Mouse (Mus musculus) brain, embryonic 18.5 days (tissue): Measurements from ENCODE around the gene Pik3c2g.
"Not testable (repeated sequence)": the region's sequence is repeated elsewhere in the genome, so short reads cannot be mapped to it uniquely, and the experiment has no call there.

Source experiments
- DNase-seq: peaks from one replicate; pipeline ENCODE4 v3.0.0-alpha.2; 2012; ENCODE audit warnings: low read depth, low spot score

Gene Pik3c2g

DNA sequence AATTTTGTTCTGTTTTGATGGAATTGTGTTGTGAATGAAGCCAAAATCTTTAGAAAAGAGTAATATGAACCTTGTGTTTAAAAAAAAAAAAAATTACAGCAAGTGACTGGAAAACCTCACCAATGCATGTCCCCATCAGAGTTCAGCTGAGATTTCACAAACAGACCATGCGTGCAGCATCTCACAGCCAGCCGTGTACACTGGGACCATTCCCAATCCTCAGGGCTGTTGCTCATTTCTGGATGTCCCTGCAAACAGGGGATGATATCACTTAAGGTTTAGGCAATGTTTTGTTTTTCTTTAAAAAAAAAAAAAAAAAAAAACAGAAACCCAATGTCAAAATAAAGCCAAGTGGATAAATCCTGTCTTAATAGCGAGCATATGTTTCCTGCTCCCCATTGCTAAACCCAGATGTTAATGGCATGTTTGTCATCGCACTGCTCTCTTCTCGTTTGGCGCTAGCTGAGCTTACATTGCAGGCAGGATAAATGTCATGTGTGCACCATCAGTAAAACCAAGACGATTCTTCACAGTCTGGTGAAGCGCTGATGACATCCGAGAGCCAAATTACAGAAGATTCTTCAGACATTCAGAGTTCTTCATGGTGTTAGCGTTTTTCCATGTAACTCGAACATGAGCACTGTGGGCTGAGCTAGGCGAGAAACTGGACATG, 322.1 kb downstream of the Pik3c2g start:
- DNase-seq = no peak

DNA sequence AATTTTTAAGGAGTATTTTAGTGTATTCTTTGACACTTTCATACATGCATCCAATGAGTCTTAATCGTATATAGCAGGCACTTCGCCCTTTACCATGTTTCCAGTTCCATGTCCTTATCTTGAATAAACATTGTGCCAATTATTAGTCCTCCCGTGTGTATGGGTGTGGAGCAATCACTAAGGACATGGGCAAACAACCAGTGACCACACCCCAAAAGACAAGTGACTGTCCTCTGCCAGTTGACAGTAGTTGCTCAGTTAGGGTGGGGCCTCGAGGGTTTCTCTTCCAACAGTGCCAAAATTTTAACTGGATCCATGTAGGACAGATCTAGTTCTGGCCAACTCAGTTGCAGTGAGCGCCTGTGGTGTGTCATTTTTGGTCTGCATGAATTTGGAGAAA, 341.7 kb downstream of the Pik3c2g start:
- no peak for DNase-seq

DNA sequence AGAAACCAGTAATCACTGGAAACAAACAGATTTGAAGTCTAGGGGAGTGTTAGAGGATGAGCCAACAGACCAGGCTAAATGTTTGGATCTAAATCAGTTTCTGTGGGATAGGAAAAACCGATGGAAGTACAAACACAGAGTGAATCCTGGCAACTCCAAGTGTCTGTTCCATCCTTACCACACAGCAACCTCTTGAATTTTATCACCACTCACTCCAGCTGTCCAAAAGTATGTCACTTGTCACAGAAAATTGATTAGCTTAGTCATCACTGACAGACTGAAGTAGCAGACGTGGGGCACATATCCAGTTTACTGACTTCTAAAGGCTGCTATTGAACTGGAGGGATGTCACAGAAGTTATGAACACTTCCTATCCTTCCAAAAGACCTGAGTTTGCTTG, 347.8 kb downstream of the Pik3c2g start:
- DNase-seq = no peak

DNA sequence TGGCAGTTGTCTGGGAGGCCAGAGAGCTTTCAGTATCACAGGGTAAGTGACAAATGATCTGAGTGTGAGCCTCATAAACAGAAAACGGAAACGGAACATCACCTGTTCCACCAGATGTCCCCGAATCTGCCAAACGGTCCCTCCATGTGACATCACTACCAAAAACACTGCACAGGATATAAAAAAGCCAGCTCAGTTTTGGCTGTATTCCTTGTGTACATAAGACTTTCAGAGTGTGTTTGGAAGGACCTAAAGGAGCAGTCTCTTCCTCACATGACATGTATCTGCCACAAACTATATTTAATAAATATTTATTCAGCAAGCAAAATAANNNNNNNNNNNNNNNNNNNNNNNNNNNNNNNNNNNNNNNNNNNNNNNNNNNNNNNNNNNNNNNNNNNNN, 350.6 kb downstream of the Pik3c2g start:
- DNase-seq = not testable (repeated sequence)

DNA sequence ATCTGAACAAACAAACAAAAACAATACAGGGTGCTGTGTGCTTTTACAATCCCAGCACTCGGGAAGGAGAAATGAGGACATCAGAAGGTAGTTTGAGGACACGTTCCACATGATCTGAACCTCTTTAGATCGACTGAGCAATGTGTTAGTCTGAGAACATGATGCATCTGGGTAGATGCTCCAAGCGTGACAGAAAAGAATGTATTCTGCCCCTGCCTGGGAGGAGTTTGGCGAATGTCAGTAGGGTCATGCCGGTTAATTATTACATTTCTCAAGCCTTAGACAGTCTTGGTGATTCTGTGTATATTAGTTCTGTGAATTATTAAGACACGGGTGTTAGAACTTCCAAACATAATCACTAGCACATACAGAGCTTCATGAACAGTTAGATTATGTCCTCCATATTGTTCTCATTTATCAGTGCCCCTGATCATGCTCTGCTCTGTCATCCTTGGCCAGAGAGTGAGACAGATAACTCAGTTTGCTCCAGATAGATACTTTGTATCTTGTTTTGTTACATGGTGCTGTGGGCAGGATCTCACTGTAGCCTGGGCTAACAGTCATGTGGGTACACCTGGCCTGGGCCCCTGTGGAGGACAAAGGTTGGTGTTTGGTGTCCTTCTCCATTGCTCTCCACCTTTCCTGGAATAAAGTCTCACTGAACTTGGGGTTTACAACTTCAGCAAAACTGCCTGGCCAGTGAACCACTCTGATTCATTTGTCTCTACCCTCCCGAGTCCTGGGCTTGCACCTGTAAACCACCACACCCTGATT, 360.3 kb downstream of the Pik3c2g start:
- no peak for DNase-seq

DNA sequence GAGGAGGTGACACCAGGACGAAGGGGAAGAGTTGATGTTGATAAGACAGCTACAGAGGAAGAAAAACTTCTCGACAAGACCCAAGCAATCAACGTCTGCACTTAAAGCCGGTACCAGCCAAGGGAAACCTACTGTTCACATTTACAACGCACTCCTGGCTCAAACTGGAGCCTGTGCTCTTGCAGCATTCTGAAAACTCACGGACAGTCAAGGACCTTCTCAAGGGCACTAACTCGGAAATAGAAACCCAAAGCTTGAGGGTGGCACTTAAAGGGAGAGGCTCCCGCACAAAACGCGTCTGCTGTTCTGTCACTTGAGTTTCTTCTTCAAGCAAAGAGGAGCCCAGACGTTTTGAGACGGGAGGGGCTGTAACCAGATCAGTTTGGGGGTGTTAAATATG, 366.6 kb downstream of the Pik3c2g start:
- no peak for DNase-seq

DNA sequence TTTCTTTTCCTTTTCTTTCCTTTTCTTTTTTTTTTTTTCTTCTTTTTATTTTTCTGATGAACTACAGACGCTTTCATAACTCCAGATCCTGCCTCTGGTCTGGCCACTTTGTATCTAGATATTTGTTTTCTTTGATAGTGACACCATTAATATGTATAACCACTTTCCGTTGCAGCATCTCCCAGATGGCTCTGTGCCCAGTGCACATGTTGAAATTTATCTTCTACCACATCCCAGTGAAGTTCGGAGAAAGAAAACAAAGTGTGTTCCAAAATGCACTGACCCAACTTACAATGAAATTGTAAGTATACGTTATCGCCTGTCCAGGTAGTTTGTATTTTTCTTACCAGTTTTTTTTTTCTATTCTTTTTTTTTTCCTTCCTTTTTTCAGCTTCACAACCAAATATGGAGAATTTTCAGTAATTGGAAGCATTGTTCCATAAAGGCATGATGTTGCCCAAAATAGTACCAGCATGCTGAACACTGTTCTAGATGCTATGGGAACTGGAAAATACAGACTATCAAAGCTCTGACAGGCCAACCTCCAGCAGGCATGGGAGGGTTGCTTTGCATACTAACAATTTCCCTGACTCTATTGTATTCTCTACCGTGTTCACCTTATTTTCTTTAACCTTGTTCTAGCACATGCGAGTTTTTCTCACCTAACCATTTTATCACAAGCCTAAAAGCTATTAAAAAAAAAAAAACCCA, 370.7 kb downstream of the Pik3c2g start:
- no peak for DNase-seq

DNA sequence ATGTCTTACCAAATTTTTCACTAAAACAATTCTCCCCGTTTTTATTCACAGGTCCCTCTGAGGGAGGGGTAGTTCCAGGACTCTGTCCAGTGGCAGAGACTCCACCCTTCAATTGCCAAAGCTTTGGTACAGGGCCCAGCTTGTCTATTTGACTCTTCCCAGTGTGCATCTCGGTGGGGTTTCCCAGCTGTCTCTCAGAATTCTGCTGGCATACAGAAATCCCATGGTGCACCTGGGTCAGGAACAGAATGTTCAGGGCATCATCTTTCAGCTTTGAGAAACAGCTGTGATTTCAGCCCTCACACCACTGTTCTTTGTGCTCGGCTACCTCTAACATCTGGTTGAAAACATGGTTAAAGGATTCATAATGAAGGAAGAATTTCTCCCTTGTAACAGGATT, 376.8 kb downstream of the Pik3c2g start:
- no peak for DNase-seq

DNA sequence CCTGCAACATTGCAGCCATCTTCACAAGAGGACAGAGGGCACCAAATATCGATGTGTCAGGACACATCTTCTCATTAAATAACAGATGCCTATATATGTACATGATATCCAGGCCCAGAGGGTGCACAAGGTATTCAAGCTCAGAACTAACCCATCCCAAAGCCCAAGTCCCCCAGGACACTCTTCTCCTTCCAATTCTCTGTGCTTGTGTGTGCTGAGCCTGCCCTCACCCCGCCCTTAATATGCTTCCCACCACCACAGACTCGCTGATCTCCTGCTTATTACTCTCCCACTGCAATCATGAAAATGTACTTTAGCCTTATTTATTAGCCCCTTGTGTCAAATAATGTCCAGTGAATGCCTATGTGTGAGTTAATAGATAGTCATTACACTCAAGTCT, 377.9 kb downstream of the Pik3c2g start:
- no peak for DNase-seq

DNA sequence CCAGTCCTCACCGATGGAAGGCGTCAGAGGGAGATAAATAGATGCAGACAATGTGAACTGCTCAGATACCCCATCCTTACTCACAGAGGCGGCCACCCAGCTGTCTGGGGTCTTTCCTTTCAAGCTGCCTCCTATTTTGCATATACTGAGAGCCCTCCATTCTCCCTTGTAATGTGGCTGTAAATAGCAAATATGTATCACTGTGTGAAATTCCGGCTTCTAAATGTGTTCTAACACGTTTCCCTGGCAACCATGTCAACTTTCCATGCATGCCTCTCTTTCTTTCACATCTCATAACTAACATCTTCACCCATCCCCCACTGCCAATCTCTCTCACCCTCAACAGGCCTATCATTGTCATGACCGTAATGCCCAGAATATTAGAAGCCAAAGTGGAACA, 379.7 kb downstream of the Pik3c2g start:
- peak; percentile 47 for DNase-seq

DNA sequence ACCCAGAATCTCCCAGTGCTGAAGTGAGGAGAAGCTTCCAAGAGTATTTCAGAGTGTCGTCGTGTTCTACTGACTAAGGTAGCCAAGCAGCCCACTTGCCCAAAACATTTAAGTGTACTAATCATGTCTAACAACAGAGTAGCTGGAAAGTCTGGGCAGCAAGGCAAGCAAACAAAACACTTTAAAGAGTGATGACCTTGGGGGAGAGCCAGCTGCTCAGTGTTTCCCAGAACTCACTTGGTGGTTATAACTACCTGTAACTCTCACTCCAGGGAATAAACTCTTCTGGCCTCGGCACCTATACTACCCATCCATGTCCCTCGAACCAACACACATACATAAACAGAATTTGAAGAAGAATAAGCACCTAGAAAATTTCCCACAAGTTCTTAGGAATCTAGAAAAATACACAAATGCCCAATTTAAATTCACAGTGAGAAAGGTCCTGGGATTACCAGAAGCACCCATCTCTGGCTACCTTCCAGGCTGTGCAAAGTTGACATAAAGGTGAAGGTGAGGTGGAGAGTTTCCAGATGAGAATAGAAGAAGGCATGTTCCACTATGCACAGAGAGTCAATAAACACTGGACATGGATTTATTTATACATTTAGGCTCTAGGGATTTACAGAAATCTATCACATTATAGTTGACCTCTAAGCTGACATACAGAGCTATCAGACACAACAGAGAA, 384.7 kb downstream of the Pik3c2g start:
- no peak for DNase-seq

DNA sequence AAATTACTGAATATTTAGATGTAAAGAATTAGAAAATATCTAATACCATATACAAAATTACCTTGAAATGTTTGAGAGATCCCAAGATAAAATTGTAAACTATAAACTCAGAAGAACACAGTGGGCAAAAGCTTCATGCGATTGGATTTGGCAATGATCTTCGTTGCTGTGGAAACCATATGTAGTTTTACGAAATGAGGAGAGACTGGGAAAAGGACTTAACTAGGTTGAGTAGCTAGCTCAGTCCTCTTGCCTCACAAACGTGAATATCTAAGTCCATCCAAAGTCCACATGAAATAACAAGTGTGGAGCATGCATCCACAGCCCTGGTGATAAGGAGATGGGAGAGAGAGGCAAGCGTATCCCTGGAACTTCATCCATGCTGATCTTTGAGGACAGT, 387.6 kb downstream of the Pik3c2g start:
- no peak for DNase-seq

DNA sequence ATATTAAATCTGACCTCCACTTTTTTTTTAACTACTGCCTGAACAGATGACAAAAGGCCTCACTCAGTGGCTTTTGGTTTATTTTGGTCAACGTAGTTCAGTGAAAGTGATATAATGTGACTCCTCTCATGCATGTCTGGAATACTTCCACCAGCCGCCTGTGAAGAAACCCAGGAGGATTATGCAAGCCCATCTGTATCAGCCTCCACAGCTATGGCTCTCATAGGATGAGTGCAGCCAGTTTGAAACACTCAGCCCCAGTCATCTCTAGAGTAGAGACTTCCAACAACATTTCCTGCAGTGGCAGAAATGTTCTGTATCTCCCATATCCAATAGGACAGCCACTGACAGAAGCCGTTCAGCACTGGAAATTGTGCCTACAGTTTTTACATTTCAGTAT, 391.1 kb downstream of the Pik3c2g start:
- DNase-seq = no peak

DNA sequence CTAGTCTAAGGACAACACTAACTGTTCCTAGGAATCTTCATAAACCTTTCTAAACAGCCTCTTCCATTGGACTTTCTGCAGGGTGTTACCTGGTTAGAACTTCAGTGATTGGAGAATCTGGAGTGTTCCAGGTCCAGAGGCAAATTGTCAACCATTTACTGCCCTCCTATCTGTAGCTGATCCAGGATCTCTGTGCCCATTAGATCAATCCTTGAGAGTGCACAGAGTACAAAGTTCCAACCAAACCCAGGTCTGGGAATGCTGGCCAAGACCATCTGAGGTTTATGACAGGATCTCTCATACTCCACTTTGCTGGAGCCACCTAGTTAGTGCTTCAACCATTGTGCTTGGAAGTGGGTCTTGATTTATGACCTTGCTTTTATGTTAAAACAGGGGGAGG, 394.0 kb downstream of the Pik3c2g start:
- no peak for DNase-seq

DNA sequence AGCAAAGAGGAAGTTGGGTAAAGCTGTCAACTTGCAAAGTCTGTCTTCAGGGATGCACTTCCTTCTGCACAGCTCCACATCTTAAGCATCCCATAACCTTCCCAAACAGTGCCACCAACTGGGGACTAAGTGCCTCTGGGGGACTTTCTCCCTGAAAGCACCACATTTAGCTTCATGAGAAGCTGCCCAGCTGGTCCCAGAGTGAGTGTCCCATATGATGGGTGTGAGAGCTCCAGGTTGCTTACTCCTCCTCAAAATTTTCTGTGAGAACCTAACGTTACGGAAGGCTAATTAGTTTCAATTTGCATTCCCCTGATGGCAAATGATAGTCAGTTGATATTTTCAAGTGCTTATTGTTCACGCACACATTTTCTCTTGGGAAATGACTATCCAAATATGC, 397.0 kb downstream of the Pik3c2g start:
- DNase-seq = no peak

DNA sequence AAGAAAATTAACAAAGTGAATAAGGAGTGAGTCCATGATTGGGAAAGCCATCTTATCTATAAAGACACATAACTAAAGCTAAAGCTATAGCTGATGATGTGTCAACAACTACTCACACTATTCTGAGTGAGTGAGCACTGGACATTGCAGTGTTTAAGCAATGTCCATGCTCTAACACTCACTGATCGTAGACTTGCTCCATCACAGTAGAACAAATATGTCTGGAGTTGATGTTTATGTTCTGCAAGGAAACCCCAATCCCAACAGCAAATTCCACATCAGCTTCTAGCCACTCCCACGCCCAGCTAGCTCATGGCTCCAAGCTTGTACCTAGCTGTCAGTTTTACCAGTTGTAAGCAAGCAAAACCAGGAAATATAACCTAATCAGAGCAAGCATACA, 399.5 kb downstream of the Pik3c2g start:
- DNase-seq = no peak

DNA sequence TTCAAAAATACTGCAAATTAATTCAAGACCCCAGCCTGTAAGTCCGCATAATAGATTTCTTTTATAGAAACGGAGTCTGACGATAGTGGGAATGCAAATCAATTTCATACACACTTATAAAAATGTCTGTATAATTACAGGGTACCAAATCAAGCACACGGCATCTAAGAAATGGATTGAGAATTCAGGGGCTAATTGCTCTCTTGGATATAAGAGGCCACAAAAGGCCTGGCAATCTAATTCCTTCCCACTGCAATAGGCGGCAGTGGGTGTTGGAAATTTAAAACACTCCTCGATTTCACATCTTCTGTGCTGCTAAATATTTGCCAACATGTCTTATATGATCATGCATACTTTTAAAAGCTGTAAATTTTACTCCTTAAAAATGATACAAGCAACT, 402.1 kb downstream of the Pik3c2g start:
- no peak for DNase-seq

DNA sequence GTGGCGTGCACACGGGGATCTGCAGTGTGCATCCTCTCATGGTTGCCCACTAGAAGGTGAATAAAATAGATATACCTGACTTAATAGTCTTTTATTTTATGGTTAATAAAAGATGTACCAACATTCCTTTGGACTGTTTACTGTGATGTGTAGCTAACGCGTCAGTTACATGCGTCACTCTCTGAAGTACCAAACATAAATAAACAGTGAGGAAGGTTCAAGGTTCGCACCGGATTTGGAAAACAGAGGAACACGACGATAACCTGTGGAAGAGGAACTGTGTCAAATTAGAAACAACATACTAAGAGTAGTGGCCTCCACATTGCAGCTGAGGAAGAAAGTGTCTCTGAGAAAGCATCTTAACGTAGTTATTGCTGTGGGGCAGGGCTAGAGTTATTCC, 402.6 kb downstream of the Pik3c2g start:
- DNase-seq = no peak

DNA sequence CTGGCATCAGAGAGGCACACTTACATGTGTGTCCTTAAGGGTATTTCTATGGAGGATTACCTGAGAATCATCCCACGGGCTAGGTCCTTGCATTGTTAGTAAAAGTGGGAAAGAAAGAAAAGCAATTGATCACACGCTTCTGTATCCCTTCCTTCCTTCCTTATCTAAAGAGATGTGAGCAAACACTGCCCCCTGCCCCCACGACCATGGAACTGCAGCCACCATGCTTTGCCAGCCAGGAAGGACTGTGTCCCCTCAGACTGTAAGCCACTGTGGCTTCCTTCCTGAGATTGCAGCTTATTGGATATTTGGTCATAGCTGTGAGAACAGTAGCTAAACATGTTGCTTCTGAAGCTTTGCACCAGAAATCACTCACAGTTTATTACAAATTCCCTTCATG, 418.2 kb downstream of the Pik3c2g start:
- DNase-seq = no peak
